Mouse (Mus musculus): ENCODE results near the gene Jag2. TPM values are rescaled to one million over a fixed set of nuclear protein-coding genes. Genes with fewer than 3 reads are reported as not detected.

The Jag2 gene
- polyA plus RNA-seq, 1 experiment, result 8.6 TPM

- 85% methylated on average over 12 of the region's 12 CpGs for WGBS
- DNase-seq (ENCODE audit: low read depth in 1 of 2, low spot score in 2 of 2), result no peak
- no peak overlapping the region for H3K27ac ChIP-seq (ENCODE audit: insufficient read depth, low read length)
Observed at GRCm38 (mm10) chr12:112898351-112898750, 31.2 kb downstream of the Jag2 start.

GRCm38 (mm10) chr12:112897522-112898212, 31.9 kb downstream of the Jag2 start:
- DNase-seq (ENCODE audit: low read depth in 1 of 2, low spot score in 2 of 2), result no peak
- no peaks in the 10 kb centered on the region for H3K36me3 ChIP-seq (ENCODE audit: control insufficient read depth, insufficient read depth, low read length)
- H3K4me3 ChIP-seq (ENCODE audit: extremely low read depth, insufficient read depth, insufficient read length), result no peak overlapping the region
- no peak overlapping the region for H3K27ac ChIP-seq (ENCODE audit: insufficient read depth, low read length)
- 12% methylated on average over 16 of the region's 16 CpGs for WGBS
- peaks cover 14% of the 10 kb centered on the region; the same call in 1 of the 2 replicates for H3K4me1 ChIP-seq (ENCODE audit: control insufficient read depth, insufficient read depth, insufficient read length)
- no peak for TF ChIP-seq POLR2A (IDR thresholded peaks at IDR 0.05; ENCODE audit: low read depth, low read length)
- TF ChIP-seq CTCF (IDR thresholded peaks at IDR 0.05; ENCODE audit: extremely low read depth, insufficient read depth, insufficient read length, insufficient replicate concordance), result no peak
- no peaks in the 10 kb centered on the region for H3K27me3 ChIP-seq (ENCODE audit: control insufficient read depth, insufficient read depth, low read length)

More at GRCm38 (mm10) chr12:112898351-112898750, 31.2 kb downstream of the Jag2 start:
- Histone ChIP-seq H3K4me1 (ENCODE audit: control insufficient read depth, insufficient read depth, insufficient read length) (peaks cover 14% of the 10 kb centered on the region; the same call in 1 of the 2 replicates), H3K4me3 (ENCODE audit: extremely low read depth, insufficient read depth, insufficient read length) (no peak overlapping the region), H3K27me3 (ENCODE audit: control insufficient read depth, insufficient read depth, low read length) (no peaks in the 10 kb centered on the region), H3K36me3 (ENCODE audit: control insufficient read depth, insufficient read depth, low read length) (no peaks in the 10 kb centered on the region)
- TF ChIP-seq POLR2A (IDR thresholded peaks at IDR 0.05; ENCODE audit: low read depth, low read length), result no peak
- no peak for TF ChIP-seq CTCF (IDR thresholded peaks at IDR 0.05; ENCODE audit: extremely low read depth, insufficient read depth, insufficient read length, insufficient replicate concordance)

DNA sequence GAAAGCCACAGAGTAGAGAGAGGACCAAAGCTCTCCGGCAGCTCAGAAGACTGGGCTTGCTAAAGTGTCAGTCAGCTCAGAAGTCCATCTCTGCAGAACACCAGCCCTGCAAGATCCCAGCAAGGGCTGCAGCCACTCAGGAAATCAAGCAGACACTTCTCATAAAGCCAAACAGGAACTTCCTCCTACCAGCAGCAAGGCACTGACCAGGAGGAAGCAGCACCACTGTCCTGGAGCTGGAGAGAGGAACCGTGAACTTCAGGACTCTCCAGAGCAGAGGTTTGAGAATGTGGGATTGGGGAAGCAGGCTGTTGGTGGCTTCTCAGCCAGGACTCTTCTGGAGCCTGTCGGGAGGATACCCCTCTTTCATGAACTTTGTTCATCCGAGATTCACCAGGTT, 34.6 kb downstream of the Jag2 start:
- Histone ChIP-seq H3K4me1 (ENCODE audit: control insufficient read depth, insufficient read depth, insufficient read length) (peaks cover 14% of the 10 kb centered on the region; the same call in 1 of the 2 replicates), H3K27me3 (ENCODE audit: control insufficient read depth, insufficient read depth, low read length) (no peaks in the 10 kb centered on the region), H3K4me3 (ENCODE audit: extremely low read depth, insufficient read depth, insufficient read length) (no peak overlapping the region), H3K36me3 (ENCODE audit: control insufficient read depth, insufficient read depth, low read length) (no peaks in the 10 kb centered on the region), H3K27ac (ENCODE audit: insufficient read depth, low read length) (no peak overlapping the region)
- 25% methylated on average over 4 of the region's 4 CpGs for WGBS
- no peak for DNase-seq (ENCODE audit: low read depth in 1 of 2, low spot score in 2 of 2)
- TF ChIP-seq POLR2A (IDR thresholded peaks at IDR 0.05; ENCODE audit: low read depth, low read length) (no peak), CTCF (IDR thresholded peaks at IDR 0.05; ENCODE audit: extremely low read depth, insufficient read depth, insufficient read length, insufficient replicate concordance) (no peak)

- no peak for DNase-seq (ENCODE audit: low read depth in 1 of 2, low spot score in 2 of 2)
- 15% methylated on average over 11 of the region's 11 CpGs for WGBS
- H3K4me1 ChIP-seq (ENCODE audit: control insufficient read depth, insufficient read depth, insufficient read length), result peaks cover 14% of the 10 kb centered on the region; the same call in 1 of the 2 replicates
- no peaks in the 10 kb centered on the region for H3K27me3 ChIP-seq (ENCODE audit: control insufficient read depth, insufficient read depth, low read length)
- H3K36me3 ChIP-seq (ENCODE audit: control insufficient read depth, insufficient read depth, low read length), result no peaks in the 10 kb centered on the region
- no peak overlapping the region for H3K27ac ChIP-seq (ENCODE audit: insufficient read depth, low read length)
- TF ChIP-seq CTCF (IDR thresholded peaks at IDR 0.05; ENCODE audit: extremely low read depth, insufficient read depth, insufficient read length, insufficient replicate concordance) (no peak), POLR2A (IDR thresholded peaks at IDR 0.05; ENCODE audit: low read depth, low read length) (no peak)
- no peak overlapping the region for H3K4me3 ChIP-seq (ENCODE audit: extremely low read depth, insufficient read depth, insufficient read length)
Observed at GRCm38 (mm10) chr12:112894303-112894884, 35.2 kb downstream of the Jag2 start.

DNA sequence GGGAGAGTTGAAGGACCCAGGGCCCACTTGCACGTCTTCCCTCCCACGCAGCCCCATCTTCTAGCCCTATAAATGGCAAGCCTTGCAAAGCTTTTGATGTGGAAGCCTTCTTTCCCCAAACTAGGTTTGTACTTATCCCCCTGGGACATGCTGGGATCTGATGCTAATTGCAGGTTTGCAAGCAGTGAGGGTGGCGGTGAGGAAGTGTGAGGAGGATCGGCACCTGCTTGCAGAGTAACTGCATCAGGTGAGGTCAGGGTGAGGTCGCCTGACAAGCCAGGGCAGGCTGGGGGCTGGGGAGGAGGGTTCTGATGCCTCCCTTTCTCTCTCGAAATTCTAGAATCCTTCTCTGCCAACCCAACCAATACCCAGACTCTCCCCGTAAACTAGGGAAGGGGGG, 44.1 kb downstream of the Jag2 start:
- Histone ChIP-seq H3K27ac (ENCODE audit: insufficient read depth, low read length) (no peak overlapping the region), H3K27me3 (ENCODE audit: control insufficient read depth, insufficient read depth, low read length) (no peaks in the 10 kb centered on the region), H3K4me3 (ENCODE audit: extremely low read depth, insufficient read depth, insufficient read length) (no peak overlapping the region), H3K4me1 (ENCODE audit: control insufficient read depth, insufficient read depth, insufficient read length) (no peaks in the 10 kb centered on the region), H3K36me3 (ENCODE audit: control insufficient read depth, insufficient read depth, low read length) (no peaks in the 10 kb centered on the region)
- DNase-seq (ENCODE audit: low read depth in 1 of 2, low spot score in 2 of 2), result no peak
- 28% methylated on average over 7 of the region's 7 CpGs for WGBS
- no peak for TF ChIP-seq POLR2A (IDR thresholded peaks at IDR 0.05; ENCODE audit: low read depth, low read length)
- TF ChIP-seq CTCF (IDR thresholded peaks at IDR 0.05; ENCODE audit: extremely low read depth, insufficient read depth, insufficient read length, insufficient replicate concordance), result no peak

- peak in 1 of 2 experiments; percentile 1 for DNase-seq (ENCODE audit: low read depth in 1 of 2, low spot score in 2 of 2)
Observed at GRCm38 (mm10) chr12:112881301-112881815, 48.2 kb downstream of the Jag2 start.

More at GRCm38 (mm10) chr12:112881301-112881815, 48.2 kb downstream of the Jag2 start:
- Histone ChIP-seq H3K4me1 (ENCODE audit: control insufficient read depth, insufficient read depth, insufficient read length) (peaks cover 27% of the 10 kb centered on the region), H3K27me3 (ENCODE audit: control insufficient read depth, insufficient read depth, low read length) (peaks cover 6% of the 10 kb centered on the region), H3K4me3 (ENCODE audit: extremely low read depth, insufficient read depth, insufficient read length) (no peak overlapping the region), H3K36me3 (ENCODE audit: control insufficient read depth, insufficient read depth, low read length) (no peaks in the 10 kb centered on the region), H3K27ac (ENCODE audit: insufficient read depth, low read length) (no peak overlapping the region)
- no peak for TF ChIP-seq CTCF (IDR thresholded peaks at IDR 0.05; ENCODE audit: extremely low read depth, insufficient read depth, insufficient read length, insufficient replicate concordance)
- TF ChIP-seq POLR2A (IDR thresholded peaks at IDR 0.05; ENCODE audit: low read depth, low read length), result no peak
- 86% methylated on average over 6 of the region's 6 CpGs for WGBS
